Mouse (Mus musculus) heart, postnatal 25 days (tissue): ENCODE results near the gene Rps6kc1. TPM values are rescaled to one million over a fixed set of nuclear protein-coding genes. Genes with fewer than 3 reads are reported as not detected.
"Not testable (repeated sequence)": the region's sequence is repeated elsewhere in the genome, so short reads cannot be mapped to it uniquely, and the experiment has no call there.

Experiments
- DNase-seq: peaks from one replicate; pipeline ENCODE4 v3.0.0; 2022; ENCODE audit warnings: low spot score
- intact Hi-C: fragments of 180-260 bp; cut with DNase I; formaldehyde crosslinking; loops from one replicate; pipeline ENCODE4 v1.15.1; 2025
- total RNA-seq, 2 experiments: library from RNA; stranded (reverse); gene quantifications; 2 replicates each; pipeline ENCODE4 v1.2.3; 2021

Gene Rps6kc1
- total RNA-seq = 10 to 100 TPM; 16.6 to 16.9 TPM

GRCm38 (mm10) chr1:190911415-190912123 lies at the start of gene Rps6kc1:
Rps6kc1 (minus strand) TSS chr1:190911770.
- intact Hi-C loops = loop anchor here (2.0 kb wide), 1 partner anchor 15 kb away; no protein-coding TSS in a partner anchor
- peak; percentile 57 for DNase-seq

- intact Hi-C loops = no loop called here
Measured at GRCm38 (mm10) chr1:190958821-190959220, 47.3 kb upstream of the Rps6kc1 start.

GRCm38 (mm10) chr1:190953009-190953408 lies 41.4 kb upstream of the Rps6kc1 start:
- intact Hi-C loops = no loop called here
- no peak for DNase-seq

More at GRCm38 (mm10) chr1:190958821-190959220, 47.3 kb upstream of the Rps6kc1 start:
- DNase-seq = no peak

DNA sequence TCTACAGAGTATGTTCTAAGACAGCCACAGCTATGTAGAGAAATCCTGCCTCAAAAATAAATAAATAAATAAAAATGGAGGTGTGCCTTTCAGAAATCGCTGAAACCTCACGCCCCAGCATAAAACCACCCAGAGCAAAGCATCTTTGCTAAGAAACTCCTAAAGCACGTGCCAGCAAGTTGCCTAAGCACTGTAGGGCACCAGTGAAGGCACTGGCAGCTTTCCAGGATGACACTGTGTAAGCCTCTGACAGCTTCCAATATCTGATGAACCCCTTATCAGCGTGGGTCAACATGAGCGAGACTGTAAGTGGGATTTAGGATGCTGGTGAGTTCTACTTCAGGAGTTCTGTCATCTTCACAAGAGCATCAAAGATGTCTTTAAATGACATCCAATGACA lies 39.4 kb upstream of the Rps6kc1 start:
- intact Hi-C loops = no loop called here

GRCm38 (mm10) chr1:190948846-190949245 lies 37.3 kb upstream of the Rps6kc1 start:
- intact Hi-C loops = loop anchor here (10.0 kb wide), 1 partner anchor 326 kb away; no protein-coding TSS in a partner anchor
- no peak for DNase-seq

More for the DNA sequence above, 39.4 kb upstream of the Rps6kc1 start:
- no peak for DNase-seq

- intact Hi-C loops = loop anchor here (10.0 kb wide), 1 partner anchor 326 kb away; no protein-coding TSS in a partner anchor
- DNase-seq = no peak
Measured at GRCm38 (mm10) chr1:190948439-190948838, 36.9 kb upstream of the Rps6kc1 start.

DNA sequence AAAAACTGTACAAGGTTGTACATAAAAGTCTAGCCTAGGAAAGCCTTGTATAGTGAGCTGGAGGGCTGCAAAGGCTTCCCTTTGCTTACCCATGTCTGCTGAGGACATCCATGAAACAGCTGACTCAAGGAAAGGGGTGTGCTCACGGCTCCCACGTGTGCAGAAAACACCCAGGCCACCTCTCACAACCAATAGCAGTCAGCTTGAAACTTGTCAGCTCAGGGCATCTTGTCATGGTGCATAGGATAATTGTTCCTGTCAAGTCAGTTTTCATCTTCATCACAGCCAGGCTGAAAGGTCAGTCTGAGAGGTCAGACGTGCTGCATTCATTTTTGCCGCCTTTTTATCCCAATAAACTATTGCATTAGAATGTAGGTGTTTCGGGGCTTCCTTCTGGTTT lies 36.4 kb upstream of the Rps6kc1 start:
- DNase-seq = no peak
- intact Hi-C loops = loop anchor here (10.0 kb wide), 1 partner anchor 327 kb away; no protein-coding TSS in a partner anchor

- intact Hi-C loops = loop anchor here (2.0 to 10.0 kb wide), 3 partner anchors 131 to 331 kb away; no protein-coding TSS in a partner anchor
- DNase-seq = no peak
Measured at GRCm38 (mm10) chr1:190944109-190944760, 32.7 kb upstream of the Rps6kc1 start.

DNA sequence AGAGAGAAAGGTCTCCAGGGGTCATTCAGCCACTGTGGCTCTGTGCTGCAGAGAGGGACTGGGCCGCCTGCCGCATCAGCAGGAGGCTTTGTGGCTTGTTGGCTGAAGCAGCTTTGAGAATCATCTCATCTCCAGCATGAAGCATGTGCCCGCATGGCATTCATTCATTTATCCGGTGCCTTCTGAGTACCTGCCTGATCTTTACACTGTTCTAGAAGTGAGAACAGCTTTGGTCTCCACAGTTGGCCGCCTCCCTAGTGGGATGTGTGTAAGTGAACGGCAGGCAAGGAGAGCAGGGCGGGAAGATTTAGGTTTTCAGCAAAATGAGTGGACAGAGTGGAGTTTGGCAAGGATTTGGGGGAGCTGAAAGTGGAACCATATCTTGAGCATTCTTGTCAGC lies 28.2 kb upstream of the Rps6kc1 start:
- intact Hi-C loops = loop anchor here (10.0 kb wide), 1 partner anchor 335 kb away; no protein-coding TSS in a partner anchor
- DNase-seq = no peak

GRCm38 (mm10) chr1:190930181-190930580 lies 18.6 kb upstream of the Rps6kc1 start:
- no peak for DNase-seq
- intact Hi-C loops = no loop called here

- intact Hi-C loops = no loop called here
- no peak for DNase-seq
Measured at GRCm38 (mm10) chr1:190929010-190929695, 17.6 kb upstream of the Rps6kc1 start.

- intact Hi-C loops = no loop called here
- DNase-seq = peak; percentile 96
Measured at GRCm38 (mm10) chr1:190928370-190929009, 16.9 kb upstream of the Rps6kc1 start.

- intact Hi-C loops = loop anchor here (2.0 kb wide), 1 partner anchor 15 kb away; no protein-coding TSS in a partner anchor
- DNase-seq = no peak
Measured at GRCm38 (mm10) chr1:190927751-190928369, 16.3 kb upstream of the Rps6kc1 start.

- DNase-seq = no peak
- intact Hi-C loops = loop anchor here (2.0 kb wide), 1 partner anchor 15 kb away; no protein-coding TSS in a partner anchor
Measured at GRCm38 (mm10) chr1:190927311-190927710, 15.7 kb upstream of the Rps6kc1 start.

DNA sequence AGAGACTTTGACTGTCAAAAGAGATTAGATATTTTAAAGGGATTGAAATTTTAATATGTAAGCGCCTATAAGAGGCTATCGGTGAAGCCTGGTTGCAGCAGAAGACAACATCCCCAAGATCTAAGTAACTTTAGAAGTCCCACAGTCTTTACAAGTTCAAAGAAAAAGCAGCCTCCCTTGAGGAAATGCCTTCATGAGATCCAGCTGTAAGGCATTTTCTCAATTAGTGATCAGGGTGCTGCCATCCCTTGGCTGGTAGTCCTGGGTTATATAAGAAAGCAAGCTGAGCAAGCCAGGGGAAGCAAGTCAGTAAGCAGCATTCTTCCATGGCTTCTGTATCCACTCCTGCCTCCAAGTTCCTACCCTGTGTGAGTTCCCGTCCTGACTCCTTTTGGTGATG lies 13.2 kb upstream of the Rps6kc1 start, which contains the start of gene Angel2:
Gene Angel2, plus strand, starts transcription at position 301 of the 400 bp plus-strand sequence.
- DNase-seq, intact Hi-C loops: not testable (repeated sequence)

- intact Hi-C loops = no loop called here
- DNase-seq = no peak
Measured at GRCm38 (mm10) chr1:190919725-190920469, 8.3 kb upstream of the Rps6kc1 start.

GRCm38 (mm10) chr1:190918938-190919337 lies 7.4 kb upstream of the Rps6kc1 start:
- intact Hi-C loops = no loop called here
- no peak for DNase-seq

GRCm38 (mm10) chr1:190912623-190913022 lies 1.1 kb upstream of the Rps6kc1 start:
- intact Hi-C loops = loop anchor here (2.0 kb wide), 1 partner anchor 14 kb away; no protein-coding TSS in a partner anchor
- DNase-seq = no peak
